Mouse (Mus musculus) liver, embryonic 15.5 days (tissue): ENCODE data around the gene Tmem38b. TPM values are rescaled to one million over a fixed set of nuclear protein-coding genes. Genes with fewer than 3 reads are reported as not detected.

Experiments used
- ATAC-seq: fragments of 200-750 bp; cut with Nextera tagmentation; 2 replicates; pipeline ENCODE4 v1.8.0; 2017; ENCODE audit warnings: moderate number of reproducible peaks, mild to moderate bottlenecking, moderate library complexity; ENCODE audit not compliant: insufficient read depth
- H3K27ac ChIP-seq: fragments of 300-500 bp; sonication (generic); replicated peaks from 2 replicates; pipeline ENCODE4 v1.5.1; 2015; ENCODE audit warnings: mild to moderate bottlenecking, inconsistent platforms
- H3K27me3 ChIP-seq: fragments of 300-500 bp; sonication (generic); 2 replicates; pipeline ENCODE4 v1.6.1; 2015; ENCODE audit warnings: mild to moderate bottlenecking, inconsistent platforms
- H3K36me3 ChIP-seq: fragments of 300-500 bp; sonication (generic); replicated peaks from 2 replicates; pipeline ENCODE4 v1.6.1; 2015; ENCODE audit warnings: moderate library complexity, mild to moderate bottlenecking, inconsistent platforms
- H3K4me1 ChIP-seq: fragments of 300-500 bp; sonication (generic); replicated peaks from 2 replicates; pipeline ENCODE4 v1.6.1; 2015; ENCODE audit warnings: inconsistent platforms
- H3K4me2 ChIP-seq: fragments of 300-500 bp; sonication (generic); 2 replicates; pipeline ENCODE4 v1.6.1; 2015; ENCODE audit warnings: moderate library complexity, mild to moderate bottlenecking, inconsistent platforms
- H3K4me3 ChIP-seq: fragments of 300-500 bp; sonication (generic); replicated peaks from 2 replicates; pipeline ENCODE4 v1.5.1; 2015; ENCODE audit warnings: mild to moderate bottlenecking, inconsistent platforms
- H3K9ac ChIP-seq: fragments of 300-500 bp; sonication (generic); 2 replicates; pipeline ENCODE4 v1.6.1; 2015; ENCODE audit warnings: moderate library complexity, mild to moderate bottlenecking, inconsistent platforms
- H3K9me3 ChIP-seq: fragments of 300-500 bp; sonication (generic); replicated peaks from 2 replicates; pipeline ENCODE4 v1.6.1; 2016; ENCODE audit warnings: inconsistent platforms
- WGBS: fragments of 180-500 bp; shearing (Covaris S2); methylation state at CpG from one replicate; pipeline ENCODE4 v1.1.7; 2015; ENCODE audit warnings: mixed read lengths; ENCODE audit not compliant: insufficient replicate concordance; 5-methylcytosine and 5-hydroxymethylcytosine counted together
- polyA plus RNA-seq: library from polyadenylated mRNA; unstranded; fragments of >200 nt; fragmentation: Nextera tagmentation; extraction: Ambion mirVana; gene quantifications from 2 replicates; pipeline ENCODE4 v1.2.1, GENCODE M21; 2015

Gene Tmem38b
- polyA plus RNA-seq, 1 experiment from 2014 or later, result 5.5 TPM

DNA sequence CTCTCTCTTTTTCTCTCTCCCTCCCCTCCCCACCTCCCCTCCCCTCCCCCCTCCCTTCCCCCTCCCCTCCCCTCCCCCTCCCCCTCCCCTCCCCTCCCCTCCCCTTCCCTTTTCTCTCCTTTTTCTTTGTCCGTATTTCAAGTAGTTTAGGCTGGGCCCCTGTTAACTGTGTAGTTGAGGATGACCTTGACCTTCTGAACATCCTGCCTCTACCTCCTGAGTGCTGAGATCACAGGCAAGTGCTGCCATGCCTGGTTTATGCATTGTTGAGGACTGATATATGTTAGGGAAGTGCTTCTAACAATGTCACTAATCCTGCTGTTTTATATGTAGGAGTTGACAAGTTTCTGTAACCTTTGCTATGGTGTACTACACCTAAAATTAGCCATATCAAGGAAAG, 24.0 kb downstream of the Tmem38b start:
- Histone ChIP-seq H3K9ac (no peak overlapping the region), H3K27me3 (no peaks in the 10 kb centered on the region), H3K36me3 (0 out of 2 replicates have a peak, but pooled peaks cover 9% of the 10 kb centered on the region), H3K27ac (no peak overlapping the region), H3K4me1 (no peaks in the 10 kb centered on the region), H3K4me3 (no peak overlapping the region), H3K4me2 (no peak overlapping the region), H3K9me3 (no peaks in the 10 kb centered on the region)
- WGBS, result no CpG with 5 or more reads among the region's 1 CpGs
- ATAC-seq, result no peak

DNA sequence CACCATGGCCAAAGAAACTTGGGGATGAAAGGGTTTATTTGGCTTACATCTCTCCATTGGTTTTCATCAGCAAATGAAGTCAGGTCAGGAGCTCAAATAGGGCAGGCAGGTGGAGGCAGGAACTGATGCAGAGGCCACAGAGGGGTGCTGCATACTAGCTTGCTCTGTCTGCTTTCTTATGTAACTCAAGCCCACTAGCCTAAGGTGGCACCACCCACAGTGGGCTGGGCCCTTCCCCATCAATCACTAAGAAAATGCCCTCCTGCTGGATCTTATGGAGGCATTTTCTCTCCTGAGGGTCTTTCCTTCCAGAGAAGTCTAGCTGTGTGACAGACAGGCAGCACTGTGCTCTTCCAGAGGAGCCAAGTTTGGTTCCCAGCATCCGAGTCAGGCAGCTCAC, 27.5 kb downstream of the Tmem38b start:
- H3K4me2 ChIP-seq, result no peak overlapping the region
- H3K4me3 ChIP-seq, result no peak overlapping the region
- no peak overlapping the region for H3K27ac ChIP-seq
- no peak for ATAC-seq
- H3K9me3 ChIP-seq, result no peaks in the 10 kb centered on the region
- WGBS, result 58% methylated on average over 1 of the region's 1 CpGs
- no peaks in the 10 kb centered on the region for H3K27me3 ChIP-seq
- H3K4me1 ChIP-seq, result no peaks in the 10 kb centered on the region
- 0 out of 2 replicates have a peak, but pooled peaks cover 9% of the 10 kb centered on the region for H3K36me3 ChIP-seq
- H3K9ac ChIP-seq, result no peak overlapping the region

DNA sequence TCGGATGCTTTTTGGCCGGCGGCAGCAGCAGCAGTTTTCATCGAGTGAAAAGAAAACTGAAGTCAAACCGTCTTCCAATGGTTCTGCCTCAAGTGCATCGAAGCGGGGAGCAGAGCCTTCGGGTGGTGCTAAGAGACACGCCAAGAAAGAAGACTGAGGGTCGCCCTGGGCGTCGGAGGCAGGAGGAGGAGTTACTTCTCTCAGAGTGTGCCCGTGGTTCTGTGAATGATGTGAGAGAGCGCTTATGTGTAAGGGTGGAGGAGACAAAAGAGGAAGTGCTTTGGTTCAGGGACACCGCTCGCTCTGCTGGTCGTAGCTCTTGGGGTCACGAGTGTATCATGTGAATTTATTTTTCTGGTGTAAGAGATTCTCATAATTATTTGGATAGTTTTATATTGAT, 34.1 kb downstream of the Tmem38b start:
- Histone ChIP-seq H3K27me3 (no peaks in the 10 kb centered on the region), H3K36me3 (no peaks in the 10 kb centered on the region), H3K9ac (no peak overlapping the region), H3K27ac (no peak overlapping the region), H3K9me3 (no peaks in the 10 kb centered on the region), H3K4me2 (no peak overlapping the region), H3K4me3 (no peak overlapping the region), H3K4me1 (no peaks in the 10 kb centered on the region)
- ATAC-seq, result no peak
- WGBS, result 29% methylated on average over 18 of the region's 18 CpGs

GRCm38 (mm10) chr4:53862101-53862500, 36.3 kb downstream of the Tmem38b start:
- WGBS, result 67% methylated on average over 6 of the region's 6 CpGs
- no peaks in the 10 kb centered on the region for H3K4me1 ChIP-seq
- no peak for ATAC-seq
- no peak overlapping the region for H3K4me2 ChIP-seq
- no peaks in the 10 kb centered on the region for H3K36me3 ChIP-seq
- no peaks in the 10 kb centered on the region for H3K9me3 ChIP-seq
- no peak overlapping the region for H3K4me3 ChIP-seq
- H3K27ac ChIP-seq, result no peak overlapping the region
- no peak overlapping the region for H3K9ac ChIP-seq
- H3K27me3 ChIP-seq, result no peaks in the 10 kb centered on the region

GRCm38 (mm10) chr4:53864098-53864820, 38.4 kb downstream of the Tmem38b start:
- no peaks in the 10 kb centered on the region for H3K4me1 ChIP-seq
- H3K4me3 ChIP-seq, result no peak overlapping the region
- no peak overlapping the region for H3K9ac ChIP-seq
- no peak overlapping the region for H3K4me2 ChIP-seq
- H3K9me3 ChIP-seq, result no peaks in the 10 kb centered on the region
- H3K27ac ChIP-seq, result no peak overlapping the region
- WGBS, result 71% methylated on average over 19 of the region's 19 CpGs
- no peaks in the 10 kb centered on the region for H3K27me3 ChIP-seq
- no peaks in the 10 kb centered on the region for H3K36me3 ChIP-seq
- no peak for ATAC-seq

- Histone ChIP-seq H3K4me1 (no peaks in the 10 kb centered on the region), H3K4me2 (no peak overlapping the region), H3K4me3 (no peak overlapping the region), H3K9ac (no peak overlapping the region), H3K27me3 (no peaks in the 10 kb centered on the region), H3K27ac (no peak overlapping the region), H3K9me3 (no peaks in the 10 kb centered on the region), H3K36me3 (no peaks in the 10 kb centered on the region)
- ATAC-seq, result no peak
Measured at GRCm38 (mm10) chr4:53866459-53866858, 40.6 kb downstream of the Tmem38b start.

GRCm38 (mm10) chr4:53878542-53879417, 52.9 kb downstream of the Tmem38b start:
- Histone ChIP-seq H3K9me3 (no peaks in the 10 kb centered on the region), H3K4me3 (no peak overlapping the region), H3K4me2 (no peak overlapping the region), H3K27ac (no peak overlapping the region), H3K9ac (no peak overlapping the region), H3K36me3 (no peaks in the 10 kb centered on the region), H3K27me3 (no peaks in the 10 kb centered on the region), H3K4me1 (no peaks in the 10 kb centered on the region)
- ATAC-seq, result no peak
- 60% methylated on average over 24 of the region's 24 CpGs for WGBS

GRCm38 (mm10) chr4:53882921-53883682, 57.3 kb downstream of the Tmem38b start:
- H3K27ac ChIP-seq, result no peak overlapping the region
- no peaks in the 10 kb centered on the region for H3K27me3 ChIP-seq
- H3K9ac ChIP-seq, result no peak overlapping the region
- no peaks in the 10 kb centered on the region for H3K4me1 ChIP-seq
- no peak overlapping the region for H3K4me3 ChIP-seq
- H3K9me3 ChIP-seq, result no peaks in the 10 kb centered on the region
- H3K4me2 ChIP-seq, result no peak overlapping the region
- no peaks in the 10 kb centered on the region for H3K36me3 ChIP-seq
- no peak for ATAC-seq
- 69% methylated on average over 17 of the region's 17 CpGs for WGBS

DNA sequence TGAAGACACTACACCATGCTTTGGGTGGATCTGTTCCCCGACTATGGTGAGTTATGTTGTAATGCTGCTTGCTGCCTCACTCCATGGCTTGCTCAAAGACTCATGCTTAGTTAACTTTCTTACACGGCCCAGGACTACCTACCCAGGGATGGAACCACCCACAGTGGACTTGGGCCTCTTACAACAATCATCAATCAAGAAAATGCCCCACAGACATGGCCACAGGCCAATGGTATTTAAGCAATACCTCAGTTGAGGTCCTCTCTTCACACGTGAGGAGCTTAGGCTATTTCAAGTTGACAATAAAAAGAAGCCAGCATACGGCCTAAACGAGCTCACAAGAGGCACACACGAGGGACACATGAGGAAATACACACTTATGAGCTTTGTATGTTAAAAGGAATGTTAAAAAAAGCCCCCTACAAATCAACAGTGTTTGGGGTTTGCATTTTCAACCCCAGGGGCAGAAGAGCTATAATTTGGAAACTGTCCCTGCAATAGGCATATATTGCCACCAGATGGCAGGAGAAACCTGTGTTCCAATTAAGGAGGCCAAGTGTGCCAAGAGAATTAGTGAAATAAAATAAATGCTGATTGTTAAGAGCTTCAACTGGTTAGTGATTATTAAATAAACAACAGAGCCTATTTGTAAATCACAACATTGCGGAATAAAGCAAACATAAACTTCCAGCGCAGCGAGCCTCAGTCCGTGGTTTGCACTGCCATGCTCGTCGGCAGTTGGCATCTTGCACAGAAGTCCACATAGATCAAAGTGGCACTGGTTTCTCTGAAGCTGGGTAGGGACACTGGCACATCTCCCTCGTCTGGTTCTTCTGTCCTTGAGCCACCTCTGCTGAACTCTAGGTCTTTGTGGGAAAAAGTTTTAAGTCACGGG, 58.8 kb downstream of the Tmem38b start:
- H3K36me3 ChIP-seq, result no peaks in the 10 kb centered on the region
- H3K9me3 ChIP-seq, result no peaks in the 10 kb centered on the region
- no peak overlapping the region for H3K4me3 ChIP-seq
- no peak overlapping the region for H3K27ac ChIP-seq
- ATAC-seq, result no peak
- no peak overlapping the region for H3K4me2 ChIP-seq
- H3K9ac ChIP-seq, result no peak overlapping the region
- no peaks in the 10 kb centered on the region for H3K27me3 ChIP-seq
- no peaks in the 10 kb centered on the region for H3K4me1 ChIP-seq
- 58% methylated on average over 14 of the region's 14 CpGs for WGBS

DNA sequence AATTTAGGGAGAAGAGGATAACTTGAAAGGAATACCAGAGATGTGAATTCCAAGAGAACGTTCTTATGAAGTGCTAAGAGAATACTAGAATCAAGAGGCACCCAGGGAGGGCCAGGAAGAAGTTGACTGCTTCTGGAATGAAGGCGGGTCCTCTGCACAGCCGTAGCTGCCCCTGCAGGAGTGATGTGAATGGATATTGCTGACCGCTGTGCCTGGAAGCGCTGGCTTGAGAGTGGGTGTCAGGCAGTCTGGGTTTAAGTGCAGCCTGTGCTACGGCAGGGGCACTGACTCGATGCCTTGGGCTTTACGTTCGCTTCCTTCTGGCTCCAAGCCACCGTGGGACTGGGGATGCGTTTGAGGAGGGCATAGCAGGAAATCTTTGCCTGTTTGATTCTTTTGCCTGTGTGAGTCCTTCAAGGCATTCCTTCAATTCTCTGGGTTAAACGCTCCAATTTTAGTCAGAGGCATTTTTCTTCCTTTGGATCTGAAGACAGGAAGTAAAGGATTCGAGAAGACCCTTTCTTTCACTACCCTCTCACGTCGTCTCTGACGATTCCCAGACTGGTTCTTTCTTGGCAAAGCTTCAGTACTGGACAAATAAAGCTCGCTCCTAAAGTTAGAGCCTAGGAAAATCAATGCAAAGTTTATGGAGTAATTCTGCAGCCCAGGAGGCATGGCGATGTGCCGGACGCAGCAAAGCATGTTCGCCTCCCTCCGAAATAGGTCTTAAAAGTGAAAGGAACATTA, 60.7 kb downstream of the Tmem38b start:
- no peak overlapping the region for H3K9ac ChIP-seq
- H3K4me2 ChIP-seq, result no peak overlapping the region
- WGBS, result 47% methylated on average over 22 of the region's 22 CpGs

More for the DNA sequence above, 60.7 kb downstream of the Tmem38b start:
- Histone ChIP-seq H3K36me3 (no peaks in the 10 kb centered on the region), H3K4me1 (no peaks in the 10 kb centered on the region), H3K27ac (no peak overlapping the region), H3K27me3 (no peaks in the 10 kb centered on the region), H3K4me3 (no peak overlapping the region), H3K9me3 (no peaks in the 10 kb centered on the region)
- ATAC-seq, result no peak
